Mouse (Mus musculus): ENCODE results near the gene Rps18.

DNA sequence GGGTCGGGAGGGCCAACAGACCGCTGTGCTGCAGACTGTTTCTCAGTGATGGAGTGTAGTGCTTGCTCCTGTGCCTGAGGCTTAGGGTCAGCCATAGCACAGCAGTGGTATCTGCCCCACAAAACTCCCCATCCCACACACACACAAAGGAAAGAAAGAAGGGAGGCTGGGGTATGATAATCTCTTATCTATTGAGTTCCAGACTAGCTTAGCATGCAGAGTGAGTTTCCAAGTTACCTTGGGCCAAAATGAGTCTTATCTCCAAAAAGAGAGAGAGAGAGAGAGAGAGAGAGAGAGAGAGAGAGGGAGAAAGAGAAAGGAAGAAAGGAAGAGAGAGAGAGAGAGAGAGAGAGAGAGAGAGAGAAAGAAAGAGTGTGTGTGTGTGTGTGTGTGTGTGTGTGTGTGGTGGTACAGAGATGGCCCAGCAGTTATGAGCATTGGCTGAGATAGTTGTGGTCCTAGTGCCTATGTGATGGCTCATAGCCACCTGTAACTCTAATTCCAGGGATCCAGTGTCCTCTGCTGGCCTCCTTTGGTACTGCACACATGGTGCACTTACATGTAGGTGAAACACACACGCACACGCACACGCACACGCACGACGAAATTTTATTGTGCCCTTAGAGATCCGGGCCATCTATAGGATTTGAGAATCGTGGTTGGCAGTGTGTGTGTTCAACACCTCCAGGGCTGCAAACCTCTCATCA lies 31.1 kb downstream of the Rps18 start:
- no peak for TF ChIP-seq USF1 (IDR thresholded peaks at IDR 0.05; ENCODE audit: low read depth)
- peak; percentile 31 for TF ChIP-seq CTCF (IDR thresholded peaks at IDR 0.05; ENCODE audit: control insufficient read depth, insufficient read depth, insufficient read length)

Data from C2C12 (cell line).